Mouse (Mus musculus) limb, embryonic 12.5 days (tissue): Measurements from ENCODE around the gene Fam83g. TPM values are rescaled to one million over a fixed set of nuclear protein-coding genes. Genes with fewer than 3 reads are reported as not detected.
"Not testable (repeated sequence)": the region's sequence is repeated elsewhere in the genome, so short reads cannot be mapped to it uniquely, and the experiment has no call there.

Experiments
- ATAC-seq: fragments of 200-750 bp; cut with Nextera tagmentation; 2 replicates; pipeline ENCODE4 v1.8.0; 2017; ENCODE audit warnings: low read depth, moderate TSS enrichment; ENCODE audit not compliant: insufficient number of reproducible peaks, insufficient read depth, low FRiP score, low TSS enrichment
- H3K27ac ChIP-seq: fragments of 300-500 bp; sonication (generic); 2 replicates; pipeline ENCODE4 v1.5.1; 2016; ENCODE audit warnings: mild to moderate bottlenecking, moderate library complexity
- H3K27me3 ChIP-seq: fragments of 300-500 bp; sonication (generic); 2 replicates; pipeline ENCODE4 v1.6.1; 2016; ENCODE audit warnings: mild to moderate bottlenecking, moderate library complexity
- H3K36me3 ChIP-seq: fragments of 300-500 bp; sonication (generic); 2 replicates; pipeline ENCODE4 v1.6.1; 2016; ENCODE audit warnings: mild to moderate bottlenecking, moderate library complexity
- H3K4me1 ChIP-seq: fragments of 300-500 bp; sonication (generic); replicated peaks from 2 replicates; pipeline ENCODE4 v1.6.1; 2016
- H3K4me2 ChIP-seq: fragments of 300-500 bp; sonication (generic); 2 replicates; pipeline ENCODE4 v1.6.1; 2016; ENCODE audit warnings: mild to moderate bottlenecking, moderate library complexity
- H3K4me3 ChIP-seq: fragments of 300-500 bp; sonication (generic); replicated peaks from 2 replicates; pipeline ENCODE4 v1.5.1; 2016; ENCODE audit warnings: mild to moderate bottlenecking
- H3K9ac ChIP-seq: fragments of 300-500 bp; sonication (generic); replicated peaks from 2 replicates; pipeline ENCODE4 v1.6.1; 2016; ENCODE audit warnings: mild to moderate bottlenecking, moderate library complexity
- H3K9me3 ChIP-seq: fragments of 300-500 bp; sonication (generic); 2 replicates; pipeline ENCODE4 v1.6.1; 2016; ENCODE audit warnings: mild to moderate bottlenecking, moderate library complexity
- WGBS: fragments of 180-500 bp; shearing (Covaris S2); methylation state at CpG from one replicate; pipeline ENCODE4 v1.1.7; 2016; 5-methylcytosine and 5-hydroxymethylcytosine counted together
- polyA plus RNA-seq: library from polyadenylated mRNA; unstranded; fragments of >200 nt; fragmentation: Nextera tagmentation; extraction: Ambion mirVana; gene quantifications from 2 replicates; pipeline ENCODE4 v1.2.1, GENCODE M21; 2016

The Fam83g gene
- polyA plus RNA-seq: 2.2 and 2.6 TPM in 2 replicates

- H3K27me3 ChIP-seq: peaks cover 40% of the 10 kb centered on the region
- H3K4me3 ChIP-seq: peak within 1 kb of the TSS; percentile 49
- peak; percentile 48; the same call in 1 of the 2 replicates for ATAC-seq
- H3K27ac ChIP-seq: no peak within 1 kb of the TSS
- H3K36me3 ChIP-seq: no peaks in the 10 kb centered on the region
- under 1% methylated on average over 76 of the region's 76 CpGs for WGBS
- peak within 1 kb of the TSS; percentile 67 for H3K4me2 ChIP-seq
- H3K9ac ChIP-seq: peak within 1 kb of the TSS; percentile 44
- H3K4me1 ChIP-seq: peaks cover 13% of the 10 kb centered on the region
- no peaks in the 10 kb centered on the region for H3K9me3 ChIP-seq
These were observed at the start of gene Fam83g for GRCm38 (mm10) chr11:61683907-61684731. Gene Fam83g (plus strand): TSS chr11:61684091.

- not testable (repeated sequence) for ATAC-seq, H3K9ac ChIP-seq, H3K4me3 ChIP-seq, H3K27ac ChIP-seq, H3K4me2 ChIP-seq, H3K9me3 ChIP-seq, H3K36me3 ChIP-seq, H3K27me3 ChIP-seq, H3K4me1 ChIP-seq
- WGBS: 85% methylated on average over 4 of the region's 4 CpGs
These were observed 47.6 kb upstream of the Fam83g start for GRCm38 (mm10) chr11:61636309-61636708.

GRCm38 (mm10) chr11:61637413-61637812 lies 46.5 kb upstream of the Fam83g start:
- H3K4me1 ChIP-seq: no peaks in the 10 kb centered on the region
- 56% methylated on average over 1 of the region's 1 CpGs for WGBS

GRCm38 (mm10) chr11:61637856-61638255 lies 46.0 kb upstream of the Fam83g start:
- Histone ChIP-seq H3K4me3 (no peak overlapping the region), H3K36me3 (no peaks in the 10 kb centered on the region), H3K9ac (no peak overlapping the region), H3K4me2 (no peak overlapping the region), H3K4me1 (no peaks in the 10 kb centered on the region), H3K9me3 (no peaks in the 10 kb centered on the region), H3K27ac (no peak overlapping the region), H3K27me3 (no peaks in the 10 kb centered on the region)
- 92% methylated on average over 3 of the region's 3 CpGs for WGBS
- ATAC-seq: no peak

More at GRCm38 (mm10) chr11:61637413-61637812, 46.5 kb upstream of the Fam83g start:
- H3K9ac ChIP-seq: no peak overlapping the region
- ATAC-seq: no peak
- H3K27ac ChIP-seq: no peak overlapping the region
- no peak overlapping the region for H3K4me3 ChIP-seq
- H3K4me2 ChIP-seq: no peak overlapping the region
- no peaks in the 10 kb centered on the region for H3K36me3 ChIP-seq
- H3K27me3 ChIP-seq: no peaks in the 10 kb centered on the region
- H3K9me3 ChIP-seq: no peaks in the 10 kb centered on the region

- H3K4me3 ChIP-seq: no peak overlapping the region
- H3K9me3 ChIP-seq: no peaks in the 10 kb centered on the region
- 73% methylated on average over 12 of the region's 12 CpGs for WGBS
- no peak for ATAC-seq
- H3K9ac ChIP-seq: no peak overlapping the region
- no peak overlapping the region for H3K27ac ChIP-seq
- no peaks in the 10 kb centered on the region for H3K27me3 ChIP-seq
- no peak overlapping the region for H3K4me2 ChIP-seq
- H3K4me1 ChIP-seq: no peaks in the 10 kb centered on the region
- H3K36me3 ChIP-seq: no peaks in the 10 kb centered on the region
These were observed 44.9 kb upstream of the Fam83g start for GRCm38 (mm10) chr11:61638764-61639536.

- Histone ChIP-seq H3K4me1 (no peaks in the 10 kb centered on the region), H3K27me3 (no peaks in the 10 kb centered on the region), H3K4me3 (no peak overlapping the region), H3K27ac (no peak overlapping the region), H3K9me3 (no peaks in the 10 kb centered on the region), H3K36me3 (no peaks in the 10 kb centered on the region), H3K9ac (no peak overlapping the region), H3K4me2 (no peak overlapping the region)
- 91% methylated on average over 6 of the region's 6 CpGs for WGBS
- no peak for ATAC-seq
These were observed 44.2 kb upstream of the Fam83g start for GRCm38 (mm10) chr11:61639601-61640177.

GRCm38 (mm10) chr11:61640585-61640984 lies 43.3 kb upstream of the Fam83g start:
- WGBS: 57% methylated on average over 9 of the region's 9 CpGs
- H3K9ac ChIP-seq, H3K4me3 ChIP-seq, H3K27me3 ChIP-seq, H3K36me3 ChIP-seq, H3K4me2 ChIP-seq, H3K9me3 ChIP-seq, H3K4me1 ChIP-seq, ATAC-seq, H3K27ac ChIP-seq: not testable (repeated sequence)

GRCm38 (mm10) chr11:61642106-61642505 lies 41.8 kb upstream of the Fam83g start:
- no peak overlapping the region for H3K4me3 ChIP-seq
- H3K27me3 ChIP-seq: no peaks in the 10 kb centered on the region
- no peak for ATAC-seq
- no peaks in the 10 kb centered on the region for H3K36me3 ChIP-seq
- no peaks in the 10 kb centered on the region for H3K9me3 ChIP-seq
- H3K27ac ChIP-seq: no peak overlapping the region
- no peak overlapping the region for H3K9ac ChIP-seq
- WGBS: 83% methylated on average over 7 of the region's 7 CpGs
- H3K4me2 ChIP-seq: no peak overlapping the region
- no peaks in the 10 kb centered on the region for H3K4me1 ChIP-seq

- Histone ChIP-seq H3K4me3 (no peak overlapping the region), H3K27me3 (no peaks in the 10 kb centered on the region), H3K4me1 (no peaks in the 10 kb centered on the region), H3K36me3 (no peaks in the 10 kb centered on the region), H3K9ac (no peak overlapping the region), H3K4me2 (no peak overlapping the region), H3K9me3 (no peaks in the 10 kb centered on the region), H3K27ac (no peak overlapping the region)
- 71% methylated on average over 5 of the region's 5 CpGs for WGBS
- ATAC-seq: no peak
These were observed 40.5 kb upstream of the Fam83g start for GRCm38 (mm10) chr11:61643184-61643961.

- Histone ChIP-seq H3K4me1 (no peaks in the 10 kb centered on the region), H3K4me2 (no peak overlapping the region), H3K9me3 (no peaks in the 10 kb centered on the region), H3K9ac (no peak overlapping the region), H3K27ac (no peak overlapping the region), H3K4me3 (no peak overlapping the region), H3K27me3 (no peaks in the 10 kb centered on the region), H3K36me3 (no peaks in the 10 kb centered on the region)
- ATAC-seq: no peak
- WGBS: 70% methylated on average over 11 of the region's 11 CpGs
These were observed 39.1 kb upstream of the Fam83g start for GRCm38 (mm10) chr11:61644576-61645326.
